Mouse (Mus musculus) forebrain, embryonic 13.5 days (tissue): ENCODE data around the gene Foxi3. TPM values are rescaled to one million over a fixed set of nuclear protein-coding genes. Genes with fewer than 3 reads are reported as not detected.

ENCODE experiments used
- ATAC-seq: fragments of 200-750 bp; cut with Nextera tagmentation; 2 replicates; pipeline ENCODE4 v1.8.0; 2017
- H3K27ac ChIP-seq: fragments of 300-500 bp; sonication (generic); 2 replicates; pipeline ENCODE4 v1.5.1; 2015; ENCODE audit warnings: inconsistent platforms, mild to moderate bottlenecking, moderate library complexity
- H3K27me3 ChIP-seq: fragments of 300-500 bp; sonication (generic); 2 replicates; pipeline ENCODE4 v1.6.1; 2015; ENCODE audit warnings: mild to moderate bottlenecking, inconsistent platforms
- H3K36me3 ChIP-seq: fragments of 300-500 bp; sonication (generic); 2 replicates; pipeline ENCODE4 v1.6.1; 2015; ENCODE audit warnings: mild to moderate bottlenecking, inconsistent platforms; ENCODE audit not compliant: poor library complexity, severe bottlenecking
- H3K4me1 ChIP-seq: fragments of 300-500 bp; sonication (generic); 2 replicates; pipeline ENCODE4 v1.6.1; 2015; ENCODE audit warnings: inconsistent platforms
- H3K4me2 ChIP-seq: fragments of 300-500 bp; sonication (generic); 2 replicates; pipeline ENCODE4 v1.6.1; 2015; ENCODE audit warnings: inconsistent platforms, mild to moderate bottlenecking, moderate library complexity
- H3K4me3 ChIP-seq: fragments of 300-500 bp; sonication (generic); 2 replicates; pipeline ENCODE4 v1.5.1; 2015; ENCODE audit warnings: mild to moderate bottlenecking, inconsistent platforms
- H3K9ac ChIP-seq: fragments of 300-500 bp; sonication (generic); 2 replicates; pipeline ENCODE4 v1.6.1; 2015; ENCODE audit warnings: mild to moderate bottlenecking, inconsistent platforms
- H3K9me3 ChIP-seq: fragments of 300-500 bp; sonication (generic); replicated peaks from 2 replicates; pipeline ENCODE4 v1.6.1; 2016; ENCODE audit warnings: inconsistent platforms
- WGBS: fragments of 180-500 bp; shearing (Covaris S2); methylation state at CpG from one replicate; pipeline ENCODE4 v1.1.7; 2015; 5-methylcytosine and 5-hydroxymethylcytosine counted together
- polyA plus RNA-seq: library from polyadenylated mRNA; unstranded; fragments of >200 nt; fragmentation: Nextera tagmentation; extraction: Ambion mirVana; gene quantifications from 2 replicates; pipeline ENCODE4 v1.2.1, GENCODE M21; 2015

The Foxi3 gene
- polyA plus RNA-seq, 1 experiment from 2014 or later: not detected

DNA sequence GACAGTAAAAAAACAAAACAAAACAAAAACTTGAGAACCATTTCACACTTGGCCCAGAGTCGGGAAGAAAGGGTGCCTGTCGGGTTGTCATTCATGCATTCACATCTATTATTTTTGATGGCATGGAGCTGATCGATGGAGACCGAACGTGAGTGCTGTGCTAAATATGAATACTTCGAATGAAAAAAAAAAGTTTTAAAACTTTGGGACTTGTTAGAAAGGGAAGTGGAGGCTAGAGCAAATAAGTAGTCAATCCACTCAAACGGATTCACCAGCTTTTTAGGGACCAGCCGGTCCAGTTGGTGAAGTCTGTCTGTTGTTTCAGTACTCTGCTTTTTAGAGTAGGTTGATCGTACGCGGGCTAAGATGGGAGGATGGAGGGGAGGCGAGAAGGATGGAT, 490 bp upstream of the Foxi3 start:
- Histone ChIP-seq H3K4me3 (peak overlapping the region; percentile 50), H3K9ac (no peak overlapping the region), H3K27ac (no peak overlapping the region), H3K4me2 (peak overlapping the region; percentile 89), H3K4me1 (peaks cover 15% of the 10 kb centered on the region), H3K36me3 (no peaks in the 10 kb centered on the region), H3K9me3 (no peaks in the 10 kb centered on the region), H3K27me3 (peaks cover 84% of the 10 kb centered on the region)
- under 1% methylated on average over 12 of the region's 12 CpGs for WGBS
- ATAC-seq: no peak

DNA sequence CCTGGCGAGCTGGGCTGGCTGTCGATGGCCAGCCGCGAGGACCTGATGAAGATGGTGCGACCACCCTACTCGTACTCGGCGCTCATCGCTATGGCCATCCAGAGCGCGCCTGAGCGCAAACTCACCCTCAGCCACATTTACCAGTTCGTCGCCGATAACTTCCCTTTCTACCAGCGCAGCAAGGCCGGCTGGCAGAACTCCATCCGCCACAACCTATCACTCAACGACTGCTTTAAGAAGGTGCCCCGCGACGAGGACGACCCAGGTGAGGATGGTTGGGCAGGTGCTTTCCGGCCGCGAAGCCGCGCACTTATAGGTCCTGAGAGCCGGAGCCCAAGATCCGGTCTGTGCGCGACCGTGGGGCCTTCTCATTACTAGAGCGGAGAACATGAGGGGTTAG, 605 bp downstream of the Foxi3 start:
- H3K4me1 ChIP-seq: peaks cover 15% of the 10 kb centered on the region
- no peaks in the 10 kb centered on the region for H3K9me3 ChIP-seq
- H3K36me3 ChIP-seq: no peaks in the 10 kb centered on the region
- no peak overlapping the region for H3K27ac ChIP-seq
- ATAC-seq: peak; percentile 37
- peak overlapping the region; percentile 37 for H3K9ac ChIP-seq
- WGBS: 1% methylated on average over 33 of the region's 34 CpGs
- H3K27me3 ChIP-seq: peaks cover 86% of the 10 kb centered on the region
- H3K4me2 ChIP-seq: peak overlapping the region; percentile 89
- H3K4me3 ChIP-seq: peak overlapping the region; percentile 50

- WGBS: 6% methylated on average over 7 of the region's 7 CpGs
Observed at GRCm38 (mm10) chr6:70957341-70957940, 1.1 kb downstream of the Foxi3 start.

DNA sequence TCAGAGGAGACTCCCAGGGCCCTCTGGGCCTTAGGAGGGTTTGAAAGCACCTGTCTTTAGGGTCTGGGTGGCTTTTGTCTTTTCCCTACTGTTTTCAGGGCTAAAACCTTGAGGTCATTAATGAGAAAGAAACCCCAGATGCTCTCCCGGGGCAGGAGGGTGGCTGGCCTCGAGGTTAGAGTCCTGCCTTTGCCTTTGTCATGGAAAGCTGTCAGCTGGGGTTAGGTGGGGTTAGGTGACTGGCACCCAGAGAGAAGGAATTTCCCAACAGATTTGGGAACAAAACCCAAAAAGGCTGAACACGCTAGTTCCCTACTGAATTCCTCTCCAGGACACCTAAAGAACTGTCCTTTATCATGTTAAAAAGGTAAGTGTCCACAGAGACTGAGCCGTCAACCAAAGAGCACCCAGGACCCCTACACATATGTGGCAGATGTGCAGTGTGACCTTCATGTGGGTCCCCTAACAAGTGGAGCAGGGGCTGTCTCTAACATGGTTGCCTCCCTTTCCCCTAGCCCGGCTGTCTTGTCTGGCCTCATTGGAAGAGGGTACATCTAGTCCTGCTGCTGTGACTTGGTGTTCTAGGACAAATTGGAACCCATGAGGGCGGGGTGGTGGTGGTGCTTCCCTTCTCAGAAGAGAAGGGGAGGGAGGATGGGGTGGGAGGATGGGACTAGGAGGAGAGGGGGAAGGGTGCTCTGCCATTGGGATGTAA, 7.9 kb downstream of the Foxi3 start:
- Histone ChIP-seq H3K36me3 (no peaks in the 10 kb centered on the region), H3K27ac (no peak overlapping the region), H3K4me3 (no peak overlapping the region), H3K27me3 (peaks cover 31% of the 10 kb centered on the region), H3K9ac (no peak overlapping the region), H3K9me3 (no peaks in the 10 kb centered on the region), H3K4me2 (no peak overlapping the region), H3K4me1 (peaks cover 6% of the 10 kb centered on the region; the same call in 1 of the 2 replicates)
- no peak for ATAC-seq
- 27% methylated on average over 6 of the region's 6 CpGs for WGBS

More at GRCm38 (mm10) chr6:70957341-70957940, 1.1 kb downstream of the Foxi3 start:
- Histone ChIP-seq H3K9me3 (no peaks in the 10 kb centered on the region), H3K27ac (no peak overlapping the region), H3K4me3 (peak overlapping the region; percentile 50), H3K4me1 (peaks cover 15% of the 10 kb centered on the region), H3K9ac (no peak overlapping the region), H3K4me2 (peak overlapping the region; percentile 89), H3K36me3 (no peaks in the 10 kb centered on the region), H3K27me3 (peaks cover 83% of the 10 kb centered on the region)
- ATAC-seq: no peak

GRCm38 (mm10) chr6:70965694-70966093, 9.4 kb downstream of the Foxi3 start:
- Histone ChIP-seq H3K9ac (no peak overlapping the region), H3K27ac (no peak overlapping the region), H3K36me3 (no peaks in the 10 kb centered on the region), H3K4me3 (no peak overlapping the region), H3K27me3 (peaks cover 17% of the 10 kb centered on the region), H3K9me3 (no peaks in the 10 kb centered on the region), H3K4me1 (peaks cover 6% of the 10 kb centered on the region; the same call in 1 of the 2 replicates), H3K4me2 (no peak overlapping the region)
- no peak for ATAC-seq
- WGBS: 28% methylated on average over 7 of the region's 7 CpGs

DNA sequence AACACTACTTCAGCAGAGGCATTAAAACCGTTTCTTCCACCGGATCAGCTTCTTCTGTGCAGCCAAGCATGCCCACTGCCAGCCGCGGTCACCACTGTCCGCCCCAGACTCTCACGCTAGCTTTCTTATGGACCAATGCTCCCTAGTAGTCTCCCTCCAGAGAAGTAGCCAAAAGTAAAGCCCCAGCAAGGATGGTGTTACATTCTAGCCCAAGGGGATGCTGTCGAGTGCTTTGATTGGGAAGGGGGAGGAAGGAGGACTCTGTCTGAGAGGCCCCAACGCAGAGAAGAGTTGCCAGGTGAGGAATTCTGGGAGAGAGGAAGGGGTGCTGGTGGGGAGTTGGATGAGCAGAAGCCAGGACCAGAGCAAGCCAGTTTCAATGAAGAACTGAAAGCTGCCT, 11.1 kb downstream of the Foxi3 start:
- Histone ChIP-seq H3K9ac (no peak overlapping the region), H3K36me3 (no peaks in the 10 kb centered on the region), H3K4me1 (peaks cover 6% of the 10 kb centered on the region; the same call in 1 of the 2 replicates), H3K4me3 (no peak overlapping the region), H3K27me3 (peaks cover 14% of the 10 kb centered on the region), H3K4me2 (peak overlapping the region; percentile 50), H3K27ac (no peak overlapping the region), H3K9me3 (no peaks in the 10 kb centered on the region)
- 1% methylated on average over 8 of the region's 8 CpGs for WGBS
- ATAC-seq: peak; percentile 32; the same call in 1 of the 2 replicates

DNA sequence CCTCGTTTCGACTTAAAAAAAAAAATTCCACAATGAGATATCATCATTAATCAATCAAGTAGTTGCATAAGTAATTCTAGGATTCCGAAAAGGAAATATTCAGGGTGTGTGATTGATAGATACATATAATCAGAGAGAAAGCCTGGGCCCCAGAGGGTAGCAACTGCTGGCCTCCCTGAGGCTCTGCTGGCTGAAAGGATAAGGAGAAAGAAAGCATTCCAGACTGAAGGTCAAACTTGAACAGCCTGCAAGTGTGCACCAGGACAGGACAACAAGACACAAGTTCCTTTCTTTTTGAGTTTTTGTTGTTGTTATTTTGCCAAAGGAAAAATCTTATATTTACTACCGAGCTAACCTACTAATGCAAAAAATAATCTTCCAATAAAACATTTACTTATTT, 12.0 kb downstream of the Foxi3 start:
- Histone ChIP-seq H3K9ac (no peak overlapping the region), H3K4me1 (peaks cover 6% of the 10 kb centered on the region; the same call in 1 of the 2 replicates), H3K27me3 (peaks cover 14% of the 10 kb centered on the region), H3K9me3 (no peaks in the 10 kb centered on the region), H3K4me3 (no peak overlapping the region), H3K27ac (no peak overlapping the region), H3K36me3 (no peaks in the 10 kb centered on the region), H3K4me2 (no peak overlapping the region)
- ATAC-seq: no peak
- WGBS: 66% methylated on average over 4 of the region's 4 CpGs

GRCm38 (mm10) chr6:70973066-70973465, 16.7 kb downstream of the Foxi3 start:
- Histone ChIP-seq H3K4me3 (no peak overlapping the region), H3K9ac (no peak overlapping the region), H3K27me3 (no peaks in the 10 kb centered on the region), H3K4me1 (peaks cover 4% of the 10 kb centered on the region; the same call in 1 of the 2 replicates), H3K27ac (no peak overlapping the region), H3K36me3 (no peaks in the 10 kb centered on the region), H3K4me2 (no peak overlapping the region), H3K9me3 (no peaks in the 10 kb centered on the region)
- ATAC-seq: no peak
- WGBS: 52% methylated on average over 3 of the region's 3 CpGs

GRCm38 (mm10) chr6:70981036-70981435, 24.7 kb downstream of the Foxi3 start:
- Histone ChIP-seq H3K4me3 (no peak overlapping the region), H3K4me1 (peaks cover 1% of the 10 kb centered on the region; the same call in 1 of the 2 replicates), H3K36me3 (no peaks in the 10 kb centered on the region), H3K9me3 (no peaks in the 10 kb centered on the region), H3K9ac (no peak overlapping the region), H3K27ac (no peak overlapping the region), H3K27me3 (no peaks in the 10 kb centered on the region), H3K4me2 (no peak overlapping the region)
- WGBS: 83% methylated on average over 8 of the region's 8 CpGs
- ATAC-seq: no peak

GRCm38 (mm10) chr6:70982416-70982815, 26.1 kb downstream of the Foxi3 start:
- ATAC-seq: no peak
- 84% methylated on average over 1 of the region's 1 CpGs for WGBS

DNA sequence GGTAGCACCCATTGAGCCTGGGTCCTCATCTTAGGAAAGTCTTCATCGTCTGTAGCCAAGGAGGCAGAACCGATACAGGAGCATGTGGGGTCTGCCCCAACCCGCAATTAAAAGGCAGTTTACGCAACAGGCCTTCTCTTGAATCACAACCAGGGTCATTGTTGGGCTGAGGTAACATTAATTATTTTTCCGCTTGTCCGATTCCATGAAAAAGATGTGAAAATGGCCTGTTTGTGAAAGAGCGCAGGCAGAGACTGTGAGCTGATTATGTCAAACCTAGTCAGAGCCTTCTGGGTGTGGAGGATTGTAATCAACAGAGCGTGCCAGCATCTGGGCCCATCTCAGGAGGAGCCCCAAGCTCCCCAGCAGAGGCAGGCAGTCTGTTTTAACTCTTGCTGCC, 30.4 kb downstream of the Foxi3 start:
- peak; percentile 82 for ATAC-seq
- Histone ChIP-seq H3K4me2 (no peak overlapping the region), H3K4me1 (peaks cover 11% of the 10 kb centered on the region), H3K9ac (no peak overlapping the region), H3K4me3 (no peak overlapping the region), H3K9me3 (no peaks in the 10 kb centered on the region), H3K27ac (no peak overlapping the region), H3K36me3 (no peaks in the 10 kb centered on the region), H3K27me3 (no peaks in the 10 kb centered on the region)
- 9% methylated on average over 8 of the region's 8 CpGs for WGBS

More at GRCm38 (mm10) chr6:70982416-70982815, 26.1 kb downstream of the Foxi3 start:
- no peak overlapping the region for H3K4me3 ChIP-seq
- H3K4me2 ChIP-seq: no peak overlapping the region
- no peaks in the 10 kb centered on the region for H3K27me3 ChIP-seq
- no peaks in the 10 kb centered on the region for H3K36me3 ChIP-seq
- no peaks in the 10 kb centered on the region for H3K9me3 ChIP-seq
- H3K27ac ChIP-seq: no peak overlapping the region
- no peak overlapping the region for H3K9ac ChIP-seq
- peaks cover 11% of the 10 kb centered on the region for H3K4me1 ChIP-seq

- no peak for ATAC-seq
- no peaks in the 10 kb centered on the region for H3K36me3 ChIP-seq
- H3K27me3 ChIP-seq: no peaks in the 10 kb centered on the region
- H3K4me3 ChIP-seq: no peak overlapping the region
- no peak overlapping the region for H3K27ac ChIP-seq
- H3K4me2 ChIP-seq: no peak overlapping the region
- 49% methylated on average over 4 of the region's 4 CpGs for WGBS
- H3K9ac ChIP-seq: no peak overlapping the region
- H3K4me1 ChIP-seq: no peaks in the 10 kb centered on the region
- no peaks in the 10 kb centered on the region for H3K9me3 ChIP-seq
Observed at GRCm38 (mm10) chr6:70996123-70996723, 39.9 kb downstream of the Foxi3 start.
